Mouse (Mus musculus) left cerebral cortex, adult 11 months (tissue): Measurements from ENCODE around the gene Afg1l.

ENCODE experiments used
- DNase-seq: peaks from one replicate; pipeline ENCODE4 v3.0.0; 2022; ENCODE audit warnings: low spot score

Gene Afg1l

DNA sequence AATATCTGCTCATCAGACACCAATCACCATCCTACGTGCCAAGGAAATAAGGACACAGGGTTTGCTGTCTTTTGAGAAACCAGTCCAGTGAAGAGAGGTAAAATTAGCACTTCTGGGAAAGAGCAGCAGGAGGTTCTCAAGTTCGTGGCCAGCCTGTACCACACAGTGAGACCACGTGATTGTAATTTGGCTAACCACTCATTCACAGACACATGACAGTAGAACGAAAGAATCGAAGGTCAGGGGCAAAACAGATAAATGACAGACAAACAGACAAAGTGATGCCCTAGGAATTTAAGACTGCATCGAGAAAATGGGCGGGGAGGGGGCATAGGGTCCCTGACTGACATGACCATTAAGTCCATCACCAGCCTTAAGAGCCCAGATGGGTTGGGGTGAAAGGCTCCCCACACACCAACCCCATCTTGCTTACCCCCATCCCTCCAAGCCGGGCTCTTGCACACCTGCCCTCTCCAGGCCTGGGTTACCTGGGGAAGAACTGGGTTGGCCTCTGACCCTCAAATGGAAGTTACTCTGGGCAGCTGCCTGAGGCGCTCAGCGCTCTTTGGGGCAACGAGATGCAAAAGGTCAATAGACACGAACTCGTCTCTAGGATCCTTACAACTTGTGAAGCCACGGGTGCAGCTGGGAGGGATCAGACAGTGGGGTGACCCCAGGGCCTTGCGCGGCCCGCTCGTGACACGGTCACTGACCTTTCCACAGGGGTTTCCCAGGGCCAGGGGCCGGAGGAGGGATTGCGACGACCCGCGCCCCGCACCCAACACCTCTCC lies 620 bp downstream of the Afg1l start:
- no peak for DNase-seq

DNA sequence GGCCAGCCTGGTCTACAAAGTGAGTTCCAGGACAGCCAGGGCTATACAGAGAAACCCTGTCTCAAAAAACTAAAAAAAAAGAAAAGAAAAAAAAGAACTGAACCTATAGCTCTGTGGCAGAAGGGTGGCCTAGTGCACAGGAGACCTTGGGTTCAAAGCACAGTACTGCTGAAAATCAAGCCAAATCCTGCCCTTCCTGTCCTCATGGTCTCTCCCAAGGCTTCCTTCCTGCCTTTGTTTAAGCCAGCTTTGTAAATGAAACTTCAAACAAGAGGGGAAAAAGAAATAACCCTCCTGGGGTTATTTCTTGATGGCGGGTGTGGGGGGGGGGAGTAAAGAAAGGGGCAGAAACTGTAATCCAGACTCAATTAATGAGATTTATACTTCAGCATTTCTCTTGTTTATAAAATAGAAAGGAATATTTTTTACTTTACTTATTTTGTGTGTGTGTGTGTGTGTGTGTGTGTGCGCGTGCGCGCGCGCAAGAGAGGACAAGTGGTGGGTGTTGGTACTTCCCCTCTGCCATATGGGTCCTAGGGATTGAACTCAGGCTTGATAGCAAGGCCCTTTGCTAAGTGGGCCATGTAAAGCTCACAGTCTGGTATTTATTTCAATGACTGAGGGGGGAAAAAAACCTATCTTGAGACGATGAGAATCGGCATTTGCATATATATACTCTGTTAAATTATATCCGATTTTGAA lies 1.4 kb downstream of the Afg1l start:
- DNase-seq = no peak

DNA sequence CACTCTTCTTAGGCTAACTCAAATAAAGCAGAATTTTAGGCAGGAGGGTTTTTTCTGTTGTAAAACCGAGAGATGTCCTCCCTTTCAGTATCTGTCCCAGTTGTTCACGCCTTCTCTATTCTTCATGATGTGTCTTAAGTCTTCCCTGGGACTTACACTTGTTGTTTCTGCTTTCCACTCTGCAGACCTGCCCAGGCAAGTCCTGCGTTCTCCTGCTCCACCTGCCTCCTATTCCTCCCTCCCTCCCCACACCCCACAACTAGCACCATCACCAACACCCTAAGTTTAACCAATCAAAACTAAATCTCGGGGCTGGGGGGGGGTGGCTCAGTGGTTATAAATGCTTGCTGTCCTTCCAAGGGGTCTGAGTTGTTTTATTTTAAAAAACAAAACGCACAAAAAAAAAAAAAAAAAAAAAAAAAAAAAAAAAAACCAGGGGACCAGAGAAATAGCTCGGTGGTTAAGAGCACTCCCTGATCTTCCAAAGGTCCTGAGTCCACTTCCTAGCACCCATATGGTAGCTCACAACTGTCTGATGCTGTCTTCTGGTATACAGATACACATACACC lies 3.3 kb downstream of the Afg1l start:
- DNase-seq = no peak

DNA sequence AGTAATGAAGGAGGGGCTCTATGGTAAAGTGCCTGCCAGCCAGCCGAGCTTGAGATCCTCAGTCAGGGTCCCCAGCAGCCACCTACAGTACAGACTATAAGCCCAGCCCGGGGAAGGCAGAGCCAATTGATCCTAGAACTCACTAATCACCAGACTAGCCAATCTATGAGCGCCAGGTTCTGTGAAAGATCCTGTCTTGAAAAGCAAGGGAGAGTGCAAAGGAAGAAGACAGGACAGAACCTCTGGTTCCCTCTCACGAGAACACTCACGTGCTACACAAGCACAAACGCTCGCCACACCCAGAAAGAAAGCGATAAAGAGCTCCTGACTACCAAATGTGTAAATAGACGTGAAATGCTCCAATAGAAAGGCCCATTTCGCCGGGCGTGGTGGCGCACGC lies 13.6 kb downstream of the Afg1l start:
- DNase-seq = no peak

DNA sequence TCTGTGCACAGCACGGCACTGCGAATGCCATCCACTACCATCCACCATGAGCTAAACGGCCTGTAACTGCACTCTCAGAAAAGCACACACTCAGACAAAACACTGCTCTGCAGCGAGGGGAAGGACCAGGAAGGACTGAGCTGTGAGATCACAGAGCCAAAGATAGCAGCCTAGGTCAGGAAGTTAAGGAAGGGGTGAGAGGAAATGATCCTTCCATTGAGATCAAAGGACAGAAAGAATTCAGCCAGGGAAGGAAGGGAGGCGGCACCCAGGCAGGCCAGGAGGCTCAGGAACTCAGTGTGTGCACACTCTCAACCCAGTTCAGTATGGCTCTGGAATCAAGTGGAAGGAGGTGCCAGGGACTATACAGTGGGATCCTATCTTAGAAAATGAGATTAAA lies 14.1 kb downstream of the Afg1l start:
- DNase-seq = no peak

DNA sequence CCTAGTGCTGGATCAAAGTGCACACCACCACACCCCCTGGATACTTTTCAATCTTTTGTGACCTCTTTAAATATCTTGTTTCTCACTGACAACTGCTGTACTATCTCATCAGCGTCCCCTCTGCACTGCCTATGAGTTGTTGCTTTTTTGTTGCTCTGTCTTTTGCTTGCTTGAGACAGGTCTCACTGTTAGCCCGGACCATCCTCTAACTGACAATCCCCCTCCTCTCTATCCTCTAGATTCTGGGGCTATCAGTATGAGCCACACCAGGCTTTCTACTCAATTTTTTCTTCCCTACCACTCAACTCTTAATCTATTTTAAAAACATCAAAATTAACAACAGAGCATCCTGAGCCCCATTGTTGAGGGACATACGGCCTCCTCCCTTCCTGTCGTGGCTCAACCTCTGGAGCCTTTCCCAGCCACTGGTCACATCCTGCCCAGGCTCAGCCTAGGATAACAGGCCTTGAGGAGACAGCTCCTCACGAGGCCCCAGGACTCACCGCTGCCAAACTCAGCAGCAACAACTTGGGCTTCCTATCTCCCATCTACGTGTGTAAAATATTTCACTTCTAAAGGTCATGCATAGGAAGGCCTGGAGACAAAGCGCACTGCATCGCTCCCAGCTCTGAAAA lies 20.7 kb downstream of the Afg1l start:
- DNase-seq = no peak

DNA sequence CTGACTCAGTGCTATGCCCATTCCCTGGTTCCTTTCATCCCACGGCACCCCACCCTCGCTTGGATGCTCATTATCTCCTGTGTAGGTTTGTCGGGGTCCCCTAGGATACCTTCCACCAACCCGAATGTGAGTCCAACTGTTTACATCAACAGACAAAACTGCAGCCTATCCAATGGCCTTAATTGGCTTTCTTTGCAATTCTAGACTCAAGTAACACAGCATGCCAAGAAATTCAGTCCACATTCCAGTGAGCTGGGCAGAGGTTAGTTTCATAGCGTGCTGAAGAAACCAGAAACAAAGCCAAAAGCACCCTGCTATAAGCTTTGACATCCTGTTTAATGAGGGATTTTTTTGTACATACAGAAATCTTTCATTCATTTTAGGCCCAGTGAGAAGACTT lies 22.4 kb downstream of the Afg1l start:
- no peak for DNase-seq

DNA sequence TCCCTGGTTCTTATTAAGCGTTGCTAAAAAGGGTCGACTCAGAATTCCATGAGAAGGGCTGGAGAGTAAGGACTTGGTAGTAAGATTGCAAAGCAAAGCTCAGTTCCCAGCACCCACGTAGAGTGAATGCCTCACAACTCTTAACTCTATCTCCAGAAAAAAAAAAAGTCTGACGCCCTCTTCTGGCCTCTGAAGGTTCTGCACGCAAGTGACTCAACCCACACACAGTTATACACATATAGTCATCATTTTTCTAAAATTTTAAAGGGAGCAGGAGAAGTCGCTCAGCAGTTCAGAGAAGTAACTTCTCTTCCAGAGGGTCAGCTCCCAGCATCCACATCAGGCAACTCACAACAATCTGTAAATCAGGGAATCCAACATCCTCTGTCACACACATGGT lies 23.7 kb downstream of the Afg1l start:
- DNase-seq = no peak

DNA sequence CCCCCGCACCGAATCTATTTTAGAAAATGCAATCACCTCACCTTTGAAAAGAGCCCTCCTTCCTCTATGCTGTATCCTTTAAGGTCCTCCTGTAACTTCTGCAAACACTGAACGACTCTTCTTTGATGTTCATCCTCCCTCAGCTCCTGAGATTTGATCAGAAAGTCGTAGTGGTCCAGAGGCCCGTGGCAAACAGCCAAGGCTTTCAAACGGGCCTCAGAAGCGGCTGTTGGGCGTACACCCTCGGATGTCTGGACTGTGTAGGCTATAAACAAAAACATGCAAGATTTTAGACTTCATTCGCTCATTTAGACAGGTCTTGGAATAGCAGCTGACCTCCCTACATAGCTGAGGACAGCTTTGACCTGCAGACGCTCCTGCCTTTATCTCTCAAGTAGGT lies 24.1 kb downstream of the Afg1l start:
- no peak for DNase-seq

DNA sequence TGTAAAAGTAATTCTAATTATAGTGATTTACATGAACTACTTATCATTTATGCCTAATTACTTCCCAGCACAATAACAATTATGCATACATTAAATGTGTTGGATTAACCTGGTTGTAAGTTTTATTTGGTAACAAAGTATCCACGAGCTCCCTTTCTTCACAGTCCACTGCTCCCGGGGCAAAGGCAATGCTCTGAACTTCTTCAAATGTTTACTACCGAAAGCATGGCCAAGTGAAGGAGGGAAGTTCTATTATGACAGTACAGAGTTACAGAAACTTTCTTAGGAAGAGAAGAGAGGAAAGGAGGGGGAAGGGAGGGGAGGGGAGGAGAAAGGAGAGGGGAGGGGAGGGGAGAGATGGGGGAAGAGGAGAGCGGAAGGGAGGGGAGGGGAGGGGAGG lies 28.7 kb downstream of the Afg1l start:
- no peak for DNase-seq

DNA sequence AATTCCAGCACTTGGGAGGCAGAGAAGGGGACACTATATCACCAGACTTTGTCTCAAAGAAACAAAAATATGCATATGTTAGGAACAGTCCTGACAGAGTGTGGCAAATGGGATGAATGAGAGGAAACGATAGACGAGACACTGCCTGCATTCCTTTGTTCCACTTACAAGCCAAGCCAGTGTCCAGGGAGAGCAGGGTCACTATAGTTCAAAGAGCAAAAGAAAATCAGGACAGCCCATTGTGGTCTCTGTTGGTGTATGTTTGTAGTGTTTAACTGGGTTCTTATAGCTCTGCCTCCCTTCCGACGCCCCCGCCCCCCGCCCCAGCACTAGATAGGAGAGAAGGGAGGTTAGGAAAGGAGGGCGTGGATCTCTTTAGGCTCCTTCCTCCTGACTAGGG lies 30.0 kb downstream of the Afg1l start:
- no peak for DNase-seq

DNA sequence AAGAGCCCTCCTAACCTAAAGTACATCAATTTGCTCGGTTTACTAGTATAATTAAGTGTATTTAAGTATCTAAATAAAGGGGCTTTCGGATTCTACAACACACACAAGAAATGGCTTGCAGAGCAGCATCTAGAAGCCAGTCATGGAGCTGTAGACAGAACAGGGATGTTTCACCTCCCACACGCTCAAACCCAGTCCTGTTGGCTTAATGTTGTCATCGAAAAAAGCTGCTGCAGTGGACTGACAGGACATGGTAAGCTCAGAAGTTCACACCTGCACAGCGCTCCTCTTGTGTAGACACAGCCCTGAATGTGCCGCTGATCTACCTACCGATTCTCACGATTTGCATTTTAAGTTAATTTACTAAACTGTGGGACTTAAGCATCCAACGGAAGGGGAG lies 32.2 kb downstream of the Afg1l start:
- no peak for DNase-seq

DNA sequence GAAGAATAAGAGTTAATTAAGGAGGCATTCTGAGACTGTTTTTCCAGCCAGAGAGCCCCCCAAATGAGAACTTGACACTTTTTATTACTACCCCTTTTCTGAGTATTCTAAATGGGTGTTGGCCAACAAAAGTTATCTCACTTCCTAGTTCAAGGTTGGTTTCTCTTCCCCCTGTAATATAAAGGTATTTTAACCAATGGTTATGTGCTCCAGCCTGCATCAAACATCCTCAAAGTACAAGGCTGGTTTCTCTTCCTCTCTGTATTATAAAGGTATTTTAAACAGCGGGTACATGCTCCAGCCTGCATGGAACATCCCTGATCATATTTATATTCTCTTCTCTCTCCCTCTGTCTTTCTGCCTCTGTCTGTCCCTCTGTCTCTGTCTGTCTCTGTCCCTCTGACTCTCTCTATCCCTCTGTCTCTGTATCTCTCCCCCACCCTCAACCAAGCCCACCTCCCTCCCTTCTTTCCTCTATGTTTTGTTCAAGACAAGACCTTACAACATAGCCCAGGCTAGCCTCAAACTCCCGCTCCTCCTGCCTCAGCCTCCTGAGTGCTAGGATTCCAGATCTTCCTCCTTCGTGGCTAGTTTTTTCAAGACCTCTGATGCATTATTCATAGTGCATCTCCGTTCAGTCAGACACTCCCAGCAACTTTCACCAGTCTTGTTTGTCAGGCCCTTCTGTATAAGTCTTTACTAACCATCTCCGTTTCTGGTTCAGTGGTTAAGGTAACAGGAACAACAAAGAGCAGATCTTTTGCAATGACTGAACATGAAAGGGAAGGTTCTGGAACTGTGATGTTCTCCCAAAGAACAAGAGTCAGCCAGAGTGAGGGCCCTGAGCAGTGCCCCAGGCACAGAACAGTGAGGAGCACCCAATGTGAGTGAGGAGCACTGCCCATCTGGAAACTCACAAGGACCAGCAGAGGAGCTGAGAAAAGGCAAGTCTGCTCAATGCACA lies 41.2 kb downstream of the Afg1l start:
- DNase-seq = no peak

DNA sequence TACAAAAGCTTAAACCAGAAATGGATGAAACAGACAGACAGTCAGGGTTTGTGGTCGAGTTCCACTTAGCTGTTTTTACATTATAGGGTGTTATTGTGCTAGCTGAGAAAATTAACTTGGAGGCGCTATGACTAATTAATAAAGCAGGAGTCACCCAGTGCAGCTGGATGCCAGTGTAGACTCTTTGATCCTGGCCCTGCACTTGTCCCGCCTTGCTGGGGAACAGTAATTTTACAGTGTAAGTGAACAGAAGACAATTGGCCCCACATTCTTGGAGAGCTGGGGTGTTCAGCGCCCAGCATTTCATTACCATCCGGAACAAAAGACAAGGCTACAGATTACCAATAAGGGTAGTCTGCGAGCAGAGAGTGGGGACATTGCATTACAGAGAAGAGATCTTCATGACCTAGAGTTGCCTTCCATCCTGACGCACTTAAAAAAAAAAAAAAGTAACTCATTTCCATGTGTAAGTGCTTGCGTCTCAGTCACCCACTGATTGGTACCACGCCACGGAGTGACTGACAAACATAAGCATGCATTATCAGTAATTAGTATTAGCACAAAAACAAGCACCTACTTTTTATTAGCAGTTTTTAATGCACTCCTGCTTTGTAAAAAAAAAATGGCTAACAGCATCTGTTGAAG lies 60.7 kb downstream of the Afg1l start:
- DNase-seq = no peak

DNA sequence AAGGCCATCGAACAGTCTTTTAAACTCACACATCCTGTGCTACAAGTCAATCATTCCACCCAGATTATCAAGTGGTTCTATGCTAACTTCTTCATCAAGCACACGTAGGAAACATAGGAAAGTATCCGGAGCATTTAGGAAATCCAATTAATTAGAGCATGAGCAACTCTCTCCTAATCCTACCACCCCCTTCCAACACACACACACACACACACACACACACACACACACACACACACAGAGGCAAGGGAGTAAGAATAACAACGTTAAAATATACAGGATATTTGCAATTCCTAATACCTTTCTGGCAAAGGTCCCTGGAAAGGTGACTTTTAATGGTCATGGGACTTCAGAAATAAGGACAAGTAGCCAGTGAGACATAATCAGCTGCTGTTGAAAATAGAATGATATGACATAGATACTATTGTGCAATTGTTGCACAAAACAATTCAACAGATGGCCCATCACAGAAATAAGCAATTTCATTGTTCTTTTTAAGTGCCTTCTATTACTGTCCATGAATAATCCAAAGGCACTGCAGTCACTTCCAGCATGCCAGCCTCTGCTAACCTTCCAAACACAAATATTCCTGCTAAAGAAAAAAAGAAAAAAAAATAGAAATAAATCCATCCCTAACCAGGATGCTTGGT lies 62.4 kb downstream of the Afg1l start:
- DNase-seq = no peak

DNA sequence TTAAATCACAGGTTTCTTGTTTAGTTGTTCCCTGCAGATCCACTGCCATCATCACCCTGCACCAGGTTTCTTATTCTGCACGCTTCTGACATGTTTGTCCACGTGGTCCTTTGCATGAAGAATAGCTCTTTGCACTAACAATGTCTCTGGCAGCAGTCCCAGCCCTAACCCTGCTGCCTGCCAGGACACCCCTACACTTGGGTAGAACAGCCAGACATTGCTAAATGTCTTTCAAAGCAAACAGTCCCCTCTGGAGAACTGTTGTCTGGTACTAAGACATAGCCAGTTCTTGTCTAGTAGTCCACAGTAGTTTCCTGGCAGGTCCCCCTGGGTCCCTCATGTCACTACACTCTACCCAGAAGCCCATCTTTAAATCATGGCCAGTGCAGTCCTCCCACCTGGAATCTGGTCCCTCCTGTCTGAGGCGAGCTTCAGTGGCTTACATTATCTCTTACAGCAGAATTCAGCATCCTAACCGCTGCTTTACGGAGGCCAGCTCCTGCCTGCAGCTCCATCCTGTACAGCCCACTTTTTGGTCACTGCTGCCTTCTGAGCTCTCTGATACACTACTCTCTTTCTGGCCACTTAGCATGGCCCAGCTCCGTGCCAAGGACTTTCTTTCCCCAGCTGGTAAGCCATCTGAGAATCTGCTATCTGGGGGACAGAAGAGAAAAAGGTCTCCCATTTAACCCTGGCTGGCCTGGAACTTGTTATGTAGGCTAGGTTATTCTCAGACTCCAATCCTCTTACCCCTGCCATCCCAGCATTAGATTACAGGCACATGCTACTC lies 67.4 kb downstream of the Afg1l start:
- DNase-seq = peak; percentile 13

DNA sequence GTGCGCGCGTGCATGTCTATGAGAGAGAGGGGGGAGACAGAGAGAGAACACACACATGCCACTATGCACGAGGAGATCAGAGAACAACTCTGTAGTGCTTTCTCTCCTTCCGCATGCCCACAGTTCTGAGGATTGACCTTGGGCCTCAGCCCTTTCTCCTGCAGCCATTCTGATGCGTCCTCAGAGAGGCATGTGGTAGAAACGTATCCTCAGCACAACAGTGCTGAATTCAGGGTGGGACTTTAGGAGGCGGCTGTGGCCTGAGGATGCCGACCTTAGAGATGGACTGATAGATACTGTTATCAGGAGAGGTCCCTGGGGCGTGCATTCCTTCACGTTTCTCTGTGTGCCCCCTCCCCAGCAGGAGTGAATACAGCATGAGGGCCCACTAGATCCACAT lies 87.9 kb downstream of the Afg1l start:
- DNase-seq = no peak

DNA sequence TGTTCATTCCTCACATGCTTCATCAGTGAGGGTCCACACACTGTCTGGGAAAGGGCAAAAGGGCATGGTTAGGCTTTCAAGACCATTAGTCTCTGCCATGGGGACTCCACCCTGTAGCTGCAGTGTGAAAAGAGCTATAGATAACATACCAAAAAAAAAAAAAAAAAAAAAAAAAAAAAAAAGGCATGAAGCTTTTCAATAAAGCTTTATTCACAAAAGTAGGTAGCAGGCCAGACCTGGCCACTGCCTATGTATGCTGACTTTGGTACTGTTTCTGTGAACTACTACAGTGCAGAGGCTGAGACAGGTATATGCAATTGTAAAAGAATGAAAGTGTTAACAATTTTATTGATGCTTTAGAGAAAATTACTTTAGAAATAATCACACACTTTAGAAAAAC lies 90.2 kb downstream of the Afg1l start:
- DNase-seq = no peak

DNA sequence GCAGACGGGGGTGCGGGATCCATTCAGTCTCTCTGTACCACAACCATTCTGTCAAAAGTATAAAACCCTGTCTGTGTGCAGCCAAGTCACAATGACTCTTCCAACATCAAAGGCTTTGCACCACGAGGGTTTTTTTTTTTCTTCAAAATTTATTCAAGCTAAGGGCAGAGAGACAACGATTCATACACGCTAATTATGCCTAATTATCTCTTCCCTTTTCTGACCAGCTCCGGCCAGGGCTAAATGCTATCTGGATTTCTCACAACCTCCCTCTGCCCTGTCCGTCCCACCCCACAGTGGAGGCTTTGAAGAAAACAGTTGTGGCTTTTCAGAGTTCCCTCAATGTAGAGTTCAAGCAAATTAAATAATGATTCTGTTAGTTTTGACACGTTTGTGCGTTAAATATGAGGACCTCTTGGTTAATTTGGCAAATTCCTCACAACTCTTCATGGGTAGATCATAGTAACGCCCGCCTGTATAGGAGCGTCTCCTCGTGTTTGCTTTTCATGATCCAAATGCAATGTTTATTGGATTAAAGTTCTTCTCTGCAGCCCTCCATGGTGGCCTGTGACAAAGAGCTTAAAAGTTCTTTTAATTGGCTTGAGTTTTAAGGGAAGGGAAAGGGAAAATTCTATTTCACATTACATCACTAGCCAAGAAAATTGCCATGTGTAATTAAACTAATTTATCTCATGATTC lies 93.3 kb downstream of the Afg1l start:
- no peak for DNase-seq
